Mouse (Mus musculus): ENCODE results near the gene Mapk3. TPM values are rescaled to one million over a fixed set of nuclear protein-coding genes. Genes with fewer than 3 reads are reported as not detected.

The Mapk3 gene
- polyA plus RNA-seq, 1 experiment from 2014 or later = 96.5 TPM

- peaks cover 84% of the 10 kb centered on the region for H3K36me3 ChIP-seq (replicated peaks; ENCODE audit: control insufficient read depth, insufficient read depth)
- DNase-seq (ENCODE audit: low spot score) = no peak
- H3K27ac ChIP-seq = no peak within 1 kb of the TSS
- peaks cover 18% of the 10 kb centered on the region for H3K4me1 ChIP-seq (replicated peaks; ENCODE audit: control insufficient read depth, insufficient read depth, low read length)
- H3K27me3 ChIP-seq (ENCODE audit: control insufficient read depth, insufficient read depth, low read length) = no peaks in the 10 kb centered on the region
- no peak within 1 kb of the TSS for H3K4me2 ChIP-seq (replicated peaks)
- WGBS = 87% methylated on average over 16 of the region's 16 CpGs
- H3K9me3 ChIP-seq (ENCODE audit: control insufficient read depth, low read length) = no peaks in the 10 kb centered on the region
- no peak within 1 kb of the TSS for H3K4me3 ChIP-seq (replicated peaks; ENCODE audit: low read length)
- ATAC-seq (ENCODE audit: low FRiP score) = no peak
- no peak within 1 kb of the TSS for H3K9ac ChIP-seq
Observed at GRCm38 (mm10) chr7:126766201-126766600, 6.8 kb downstream of the Mapk3 start, which contains the start of gene Gdpd3. Gene Gdpd3 (plus strand): TSS chr7:126766334.

GRCm38 (mm10) chr7:126767001-126767400, 7.6 kb downstream of the Mapk3 start:
- WGBS = 95% methylated on average over 8 of the region's 8 CpGs
- H3K27me3 ChIP-seq (ENCODE audit: control insufficient read depth, insufficient read depth, low read length) = no peaks in the 10 kb centered on the region
- ATAC-seq (ENCODE audit: low FRiP score) = no peak
- no peak overlapping the region for H3K27ac ChIP-seq
- no peak for DNase-seq (ENCODE audit: low spot score)
- peaks cover 86% of the 10 kb centered on the region for H3K36me3 ChIP-seq (replicated peaks; ENCODE audit: control insufficient read depth, insufficient read depth)
- H3K4me1 ChIP-seq (replicated peaks; ENCODE audit: control insufficient read depth, insufficient read depth, low read length) = peaks cover 11% of the 10 kb centered on the region
- no peaks in the 10 kb centered on the region for H3K9me3 ChIP-seq (ENCODE audit: control insufficient read depth, low read length)
- no peak overlapping the region for H3K4me3 ChIP-seq (replicated peaks; ENCODE audit: low read length)
- H3K9ac ChIP-seq = no peak overlapping the region
- H3K4me2 ChIP-seq (replicated peaks) = no peak overlapping the region

- no peak overlapping the region for H3K9ac ChIP-seq
- peaks cover 3% of the 10 kb centered on the region; the same call in 1 of the 2 replicates for H3K4me1 ChIP-seq (replicated peaks; ENCODE audit: control insufficient read depth, insufficient read depth, low read length)
- no peak overlapping the region for H3K27ac ChIP-seq
- H3K4me3 ChIP-seq (replicated peaks; ENCODE audit: low read length) = no peak overlapping the region
- no peak overlapping the region for H3K4me2 ChIP-seq (replicated peaks)
- H3K27me3 ChIP-seq (ENCODE audit: control insufficient read depth, insufficient read depth, low read length) = no peaks in the 10 kb centered on the region
- DNase-seq (ENCODE audit: low spot score) (no peak), ATAC-seq (ENCODE audit: low FRiP score) (no peak)
- H3K36me3 ChIP-seq (replicated peaks; ENCODE audit: control insufficient read depth, insufficient read depth) = peaks cover 67% of the 10 kb centered on the region
- WGBS = 84% methylated on average over 12 of the region's 12 CpGs
- no peaks in the 10 kb centered on the region for H3K9me3 ChIP-seq (ENCODE audit: control insufficient read depth, low read length)
Observed at GRCm38 (mm10) chr7:126770784-126771183, 11.4 kb downstream of the Mapk3 start.

GRCm38 (mm10) chr7:126773351-126773750, 13.9 kb downstream of the Mapk3 start:
- Histone ChIP-seq H3K9me3 (ENCODE audit: control insufficient read depth, low read length) (no peaks in the 10 kb centered on the region), H3K4me3 (replicated peaks; ENCODE audit: low read length) (no peak overlapping the region), H3K27ac (no peak overlapping the region), H3K9ac (no peak overlapping the region), H3K27me3 (ENCODE audit: control insufficient read depth, insufficient read depth, low read length) (no peaks in the 10 kb centered on the region), H3K4me1 (replicated peaks; ENCODE audit: control insufficient read depth, insufficient read depth, low read length) (peaks cover 20% of the 10 kb centered on the region), H3K36me3 (replicated peaks; ENCODE audit: control insufficient read depth, insufficient read depth) (peaks cover 45% of the 10 kb centered on the region), H3K4me2 (replicated peaks) (no peak overlapping the region)
- 88% methylated on average over 2 of the region's 2 CpGs for whole genome bisulfite sequencing
- DNase-seq (ENCODE audit: low spot score) (no peak), ATAC-seq (ENCODE audit: low FRiP score) (no peak)

GRCm38 (mm10) chr7:126774463-126774862, 15.1 kb downstream of the Mapk3 start:
- H3K9me3 ChIP-seq (ENCODE audit: control insufficient read depth, low read length) = no peaks in the 10 kb centered on the region
- H3K9ac ChIP-seq = no peak overlapping the region
- H3K27ac ChIP-seq = no peak overlapping the region
- no peak overlapping the region for H3K4me2 ChIP-seq (replicated peaks)
- DNase-seq (ENCODE audit: low spot score) (no peak), ATAC-seq (ENCODE audit: low FRiP score) (no peak)
- peaks cover 21% of the 10 kb centered on the region for H3K4me1 ChIP-seq (replicated peaks; ENCODE audit: control insufficient read depth, insufficient read depth, low read length)
- 77% methylated on average over 2 of the region's 2 CpGs for WGBS
- no peaks in the 10 kb centered on the region for H3K27me3 ChIP-seq (ENCODE audit: control insufficient read depth, insufficient read depth, low read length)
- no peak overlapping the region for H3K4me3 ChIP-seq (replicated peaks; ENCODE audit: low read length)
- peaks cover 43% of the 10 kb centered on the region for H3K36me3 ChIP-seq (replicated peaks; ENCODE audit: control insufficient read depth, insufficient read depth)

GRCm38 (mm10) chr7:126775185-126775977, 16.0 kb downstream of the Mapk3 start:
- H3K4me1 ChIP-seq (replicated peaks; ENCODE audit: control insufficient read depth, insufficient read depth, low read length) = peaks cover 21% of the 10 kb centered on the region
- ATAC-seq (ENCODE audit: low FRiP score) (no peak), DNase-seq (ENCODE audit: low spot score) (no peak)
- H3K27me3 ChIP-seq (ENCODE audit: control insufficient read depth, insufficient read depth, low read length) = no peaks in the 10 kb centered on the region
- WGBS = 87% methylated on average over 10 of the region's 10 CpGs
- H3K4me2 ChIP-seq (replicated peaks) = peak overlapping the region; percentile 98; the same call in 1 of the 2 replicates
- H3K9me3 ChIP-seq (ENCODE audit: control insufficient read depth, low read length) = no peaks in the 10 kb centered on the region
- H3K36me3 ChIP-seq (replicated peaks; ENCODE audit: control insufficient read depth, insufficient read depth) = peaks cover 33% of the 10 kb centered on the region
- H3K4me3 ChIP-seq (replicated peaks; ENCODE audit: low read length) = peak overlapping the region; percentile 93; the same call in 1 of the 2 replicates
- H3K27ac ChIP-seq = peak overlapping the region; percentile 93; the same call in 1 of the 2 replicates
- peak overlapping the region; percentile 96; the same call in 1 of the 2 replicates for H3K9ac ChIP-seq

- ATAC-seq (ENCODE audit: low FRiP score) = no peak
- Histone ChIP-seq H3K27ac (peak overlapping the region; percentile 93), H3K4me2 (replicated peaks) (peak overlapping the region; percentile 98), H3K9me3 (ENCODE audit: control insufficient read depth, low read length) (no peaks in the 10 kb centered on the region), H3K9ac (peak overlapping the region; percentile 96), H3K4me1 (replicated peaks; ENCODE audit: control insufficient read depth, insufficient read depth, low read length) (peaks cover 22% of the 10 kb centered on the region), H3K36me3 (replicated peaks; ENCODE audit: control insufficient read depth, insufficient read depth) (peaks cover 28% of the 10 kb centered on the region), H3K27me3 (ENCODE audit: control insufficient read depth, insufficient read depth, low read length) (no peaks in the 10 kb centered on the region), H3K4me3 (replicated peaks; ENCODE audit: low read length) (peak overlapping the region; percentile 93)
- DNase-seq (ENCODE audit: low spot score) = no peak
- 65% methylated on average over 3 of the region's 3 CpGs for WGBS
Observed at GRCm38 (mm10) chr7:126775978-126776234, 16.5 kb downstream of the Mapk3 start.

- H3K9me3 ChIP-seq (ENCODE audit: control insufficient read depth, low read length) = no peaks in the 10 kb centered on the region
- under 1% methylated on average over 29 of the region's 37 CpGs for WGBS
- peak within 1 kb of the TSS; percentile 93 for H3K4me3 ChIP-seq (replicated peaks; ENCODE audit: low read length)
- no peaks in the 10 kb centered on the region for H3K27me3 ChIP-seq (ENCODE audit: control insufficient read depth, insufficient read depth, low read length)
- H3K9ac ChIP-seq = peak within 1 kb of the TSS; percentile 96
- H3K27ac ChIP-seq = peak within 1 kb of the TSS; percentile 93
- DNase-seq (ENCODE audit: low spot score) (peak; percentile 91), ATAC-seq (ENCODE audit: low FRiP score) (peak; percentile 91)
- H3K36me3 ChIP-seq (replicated peaks; ENCODE audit: control insufficient read depth, insufficient read depth) = peaks cover 22% of the 10 kb centered on the region
- peaks cover 27% of the 10 kb centered on the region for H3K4me1 ChIP-seq (replicated peaks; ENCODE audit: control insufficient read depth, insufficient read depth, low read length)
- H3K4me2 ChIP-seq (replicated peaks) = peak within 1 kb of the TSS; percentile 98
Observed at GRCm38 (mm10) chr7:126776598-126777057, 17.2 kb downstream of the Mapk3 start, which contains the start of gene Ypel3. Gene Ypel3 (plus strand): TSS chr7:126776955.

- WGBS = 43% methylated on average over 10 of the region's 10 CpGs
- peak overlapping the region; percentile 93 for H3K4me3 ChIP-seq (replicated peaks; ENCODE audit: low read length)
- peak overlapping the region; percentile 93 for H3K27ac ChIP-seq
- H3K4me1 ChIP-seq (replicated peaks; ENCODE audit: control insufficient read depth, insufficient read depth, low read length) = peaks cover 27% of the 10 kb centered on the region
- peak overlapping the region; percentile 98 for H3K4me2 ChIP-seq (replicated peaks)
- ATAC-seq (ENCODE audit: low FRiP score) = no peak
- H3K27me3 ChIP-seq (ENCODE audit: control insufficient read depth, insufficient read depth, low read length) = no peaks in the 10 kb centered on the region
- peak overlapping the region; percentile 96 for H3K9ac ChIP-seq
- H3K36me3 ChIP-seq (replicated peaks; ENCODE audit: control insufficient read depth, insufficient read depth) = peaks cover 22% of the 10 kb centered on the region
- DNase-seq (ENCODE audit: low spot score) = no peak
- no peaks in the 10 kb centered on the region for H3K9me3 ChIP-seq (ENCODE audit: control insufficient read depth, low read length)
Observed at GRCm38 (mm10) chr7:126777476-126777875, 18.1 kb downstream of the Mapk3 start.
